Mouse (Mus musculus): ENCODE measurements at regions not wholly inside any gene's neighbourhood (a gene's known extent, or its start where the extent isn't known, plus 50 kb on each side); places are given as distances from the start of the nearest gene placed in this dataset.

DNA sequence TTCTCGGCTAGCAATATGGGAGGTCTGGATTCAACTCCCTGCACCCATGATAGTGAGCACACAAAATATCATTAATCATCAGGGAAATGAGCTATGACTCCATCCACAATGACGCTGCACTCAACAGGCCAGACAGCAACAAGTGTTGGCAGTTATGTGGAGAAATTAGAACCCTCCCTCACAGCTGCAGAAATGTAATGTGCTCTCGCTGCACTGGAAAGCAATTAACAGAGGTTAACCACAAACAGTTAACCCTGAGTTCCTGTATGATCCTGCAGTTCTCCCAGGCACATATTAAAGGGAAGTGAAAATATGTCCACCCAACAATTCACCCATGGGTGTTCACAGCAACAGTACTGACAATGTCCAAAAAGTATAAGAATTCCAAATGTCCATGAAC lies 54.0 kb upstream of the Jade2 start:
- DNase-seq (ENCODE audit: low spot score in 2 of 2), result no peak

GRCm38 (mm10) chr11:51915656-51916032 lies 51.8 kb upstream of the Cdkn2aipnl start:
- no peak for DNase-seq (ENCODE audit: low spot score in 2 of 2)

DNA sequence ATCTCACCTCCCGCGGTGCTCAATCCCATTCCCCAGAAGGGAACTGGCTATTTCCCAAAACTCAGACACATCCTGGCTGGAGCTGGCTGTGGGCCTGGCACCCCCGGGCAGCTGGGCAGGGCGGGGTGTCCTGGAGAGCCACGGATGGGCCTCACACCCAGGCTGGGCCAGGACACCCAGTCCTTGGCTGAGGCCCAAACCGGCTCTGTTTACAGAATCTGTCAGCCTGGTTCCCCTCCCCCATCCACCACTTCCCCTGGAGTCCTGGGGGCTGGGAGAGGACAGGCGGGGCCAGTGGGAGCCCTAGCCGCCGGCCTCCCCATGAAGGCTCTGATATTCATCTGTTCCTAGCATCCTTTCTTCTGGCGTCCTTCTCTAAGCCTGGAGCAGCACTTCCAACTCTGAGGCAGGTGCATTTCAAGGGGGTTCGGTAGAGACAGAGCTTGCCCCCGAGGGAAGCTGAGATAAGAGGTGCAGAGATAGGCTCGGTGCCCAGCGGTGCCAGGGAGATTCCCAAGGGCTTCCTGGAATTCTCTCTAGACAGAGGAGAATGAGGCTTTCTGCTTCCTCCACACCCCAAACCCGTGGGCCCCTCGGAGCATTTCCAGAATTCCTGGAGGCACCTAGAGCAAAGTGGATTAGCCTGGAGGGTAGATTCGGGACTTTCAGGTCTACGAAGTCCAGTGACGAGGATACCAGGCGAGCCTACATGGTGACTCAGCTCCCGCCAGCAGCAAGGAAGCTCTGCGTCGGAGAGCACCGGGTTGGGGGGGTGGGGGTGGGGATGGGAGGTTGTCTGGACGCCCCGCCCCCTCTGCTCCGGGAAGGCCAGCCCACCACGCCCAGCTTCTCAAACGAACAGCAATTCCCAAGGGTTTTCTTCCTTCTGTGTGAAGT lies 51.2 kb upstream of the Cdkn2aipnl start:
- DNase-seq (ENCODE audit: low spot score in 2 of 2), result peak; percentile 69 to 85

Measured in frontal cortex, postnatal 10 days (tissue).